Mouse (Mus musculus) lung, adult 2 months (tissue): ENCODE data around the gene Nos1ap.

ENCODE experiments used
- CTCF ChIP-seq: fragments of 200-500 bp; IDR thresholded peaks from 2 replicates; pipeline ENCODE4 v1.5.1; 2011; ENCODE audit warnings: mild to moderate bottlenecking, low read length, control low read depth; ENCODE audit not compliant: insufficient read depth
- POLR2A ChIP-seq: fragments of 200-500 bp; IDR thresholded peaks from 2 replicates; pipeline ENCODE4 v1.6.1; 2011; ENCODE audit warnings: low read depth, mild to moderate bottlenecking, control low read depth, low read length, borderline replicate concordance; ENCODE audit errors: extremely low read depth

GRCm38 (mm10) chr1:170351080-170351479, 238.6 kb downstream of the Nos1ap start:
- TF ChIP-seq CTCF (no peak), POLR2A (no peak)
